Mouse (Mus musculus) frontal cortex, postnatal 14 days (tissue): Measurements from ENCODE around the gene Mitd1.

ENCODE experiments used
- DNase-seq, 2 experiments: peaks; one replicate each; pipeline ENCODE4 v3.0.0; 2022; ENCODE audit warnings: low spot score in 2 of 2

Mitd1 gene

GRCm38 (mm10) chr1:37867684-37868322 lies 22.4 kb downstream of the Mitd1 start:
- no peak for DNase-seq

GRCm38 (mm10) chr1:37867056-37867455 lies 23.2 kb downstream of the Mitd1 start:
- DNase-seq: no peak

GRCm38 (mm10) chr1:37866286-37866685 lies 23.9 kb downstream of the Mitd1 start, which contains the start of gene Tsga10:
Tsga10 (minus strand) TSS chr1:37866429.
- no peak for DNase-seq

GRCm38 (mm10) chr1:37865401-37866215 lies 24.6 kb downstream of the Mitd1 start:
- no peak for DNase-seq

GRCm38 (mm10) chr1:37864511-37865400 lies 25.5 kb downstream of the Mitd1 start:
- DNase-seq: peak; percentile 99

- no peak for DNase-seq
Observed at GRCm38 (mm10) chr1:37850696-37851095, 39.5 kb downstream of the Mitd1 start.

GRCm38 (mm10) chr1:37846878-37847277 lies 43.3 kb downstream of the Mitd1 start:
- DNase-seq: no peak

- DNase-seq: no peak
Observed at GRCm38 (mm10) chr1:37831681-37832080, 58.5 kb downstream of the Mitd1 start.
